Mouse (Mus musculus) spleen, adult 2 months (tissue): ENCODE measurements at regions not wholly inside any gene's neighbourhood (a gene's known extent, or its start where the extent isn't known, plus 50 kb on each side); places are given as distances from the start of the nearest gene placed in this dataset.

Source experiments
- DNase-seq, 2 experiments: peaks; one replicate each; pipeline versions ENCODE4 v3.0.0 to v3.0.0-alpha.2; 2012 to 2021; ENCODE audit warnings: low spot score in 2 of 2, low read depth in 1 of 2
- H3K27ac ChIP-seq: fragments of 200-500 bp; 2 replicates; pipeline ENCODE4 v1.5.1; 2012; ENCODE audit warnings: low read length, inconsistent platforms; ENCODE audit not compliant: insufficient read depth
- H3K27me3 ChIP-seq: fragments of 200-500 bp; 2 replicates; pipeline ENCODE4 v1.6.1; 2012; ENCODE audit warnings: mild to moderate bottlenecking, moderate library complexity, low read length, inconsistent platforms; ENCODE audit not compliant: control insufficient read depth, insufficient read depth
- H3K36me3 ChIP-seq: fragments of 200-500 bp; 2 replicates; pipeline ENCODE4 v1.6.1; 2012; ENCODE audit warnings: mild to moderate bottlenecking, low read length, inconsistent platforms; ENCODE audit not compliant: control insufficient read depth, insufficient read depth
- H3K4me1 ChIP-seq: fragments of 200-500 bp; 2 replicates; pipeline ENCODE4 v1.6.1; 2011; ENCODE audit warnings: inconsistent platforms; ENCODE audit not compliant: control insufficient read depth, insufficient read depth, insufficient read length
- H3K4me3 ChIP-seq: fragments of 200-500 bp; 2 replicates; pipeline ENCODE4 v1.5.1; 2011; ENCODE audit warnings: mild to moderate bottlenecking, inconsistent platforms; ENCODE audit not compliant: insufficient read depth, insufficient read length; ENCODE audit errors: extremely low read depth
- CTCF ChIP-seq: fragments of 200-500 bp; IDR thresholded peaks from 2 replicates; pipeline ENCODE4 v1.5.1; 2011; ENCODE audit warnings: mild to moderate bottlenecking, inconsistent platforms; ENCODE audit not compliant: insufficient read depth, insufficient read length, insufficient replicate concordance; ENCODE audit errors: extremely low read depth
- POLR2A ChIP-seq: fragments of 200-500 bp; IDR thresholded peaks from 2 replicates; pipeline ENCODE4 v1.6.1; 2011; ENCODE audit warnings: low read depth, low read length, inconsistent platforms
- WGBS: fragments of 180-500 bp; shearing (Covaris S2); methylation state at CpG from one replicate; pipeline ENCODE4 v1.1.7; 2018; 5-methylcytosine and 5-hydroxymethylcytosine counted together

DNA sequence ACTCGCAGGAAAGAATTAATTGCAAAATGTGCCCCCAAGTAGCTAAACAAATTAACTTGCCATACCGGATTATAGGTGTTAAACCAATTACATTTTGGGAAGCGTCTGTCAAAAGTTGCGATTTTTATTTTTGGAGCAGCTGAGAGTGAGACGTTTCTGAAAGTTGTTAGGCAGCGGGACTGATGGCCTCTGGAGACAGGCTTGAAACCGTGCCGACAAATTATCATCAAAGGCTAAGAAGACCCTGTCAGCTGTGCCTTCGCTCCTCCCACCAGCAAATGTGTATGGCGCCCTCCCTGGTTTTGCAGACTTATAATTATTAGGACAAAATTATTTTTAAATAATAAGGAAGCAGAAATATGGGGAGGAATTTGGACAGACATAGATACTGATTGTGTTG, 161.5 kb upstream of the Zfp64 start:
- DNase-seq = no peak

DNA sequence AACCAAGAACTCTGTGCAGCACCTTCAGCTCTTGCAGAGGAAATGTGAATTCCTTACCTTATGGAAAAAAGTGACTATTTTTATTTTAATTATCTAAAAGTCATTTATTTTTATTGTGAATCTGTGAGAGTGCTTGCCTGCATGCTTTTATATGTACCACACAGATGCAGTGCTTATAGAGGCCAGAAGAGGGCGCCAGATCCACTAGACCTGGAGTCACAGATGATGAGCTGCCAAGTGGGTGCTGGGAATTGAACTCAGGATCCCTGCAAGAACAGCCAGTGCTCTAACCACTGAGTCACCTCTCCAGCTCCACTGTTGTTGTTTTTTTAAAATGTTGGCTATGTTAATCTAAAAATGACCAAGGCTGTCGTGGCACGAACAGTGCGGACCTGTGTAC, 153.7 kb upstream of the Zfp64 start:
- no peak for DNase-seq
- no peaks in the 10 kb centered on the region for H3K36me3 ChIP-seq
- H3K4me3 ChIP-seq = no peak overlapping the region
- H3K27me3 ChIP-seq = no peaks in the 10 kb centered on the region
- WGBS = 88% methylated on average over 4 of the region's 4 CpGs
- H3K4me1 ChIP-seq = no peaks in the 10 kb centered on the region
- no peak overlapping the region for H3K27ac ChIP-seq
- TF ChIP-seq POLR2A (no peak), CTCF (no peak)

More for the DNA sequence above, 161.5 kb upstream of the Zfp64 start:
- Histone ChIP-seq H3K4me3 (no peak overlapping the region), H3K27me3 (no peaks in the 10 kb centered on the region), H3K4me1 (no peaks in the 10 kb centered on the region), H3K36me3 (no peaks in the 10 kb centered on the region), H3K27ac (no peak overlapping the region)
- TF ChIP-seq CTCF = no peak
- no peak for TF ChIP-seq POLR2A
- WGBS = 82% methylated on average over 10 of the region's 10 CpGs

- no peak for DNase-seq
- H3K36me3 ChIP-seq = no peaks in the 10 kb centered on the region
- no peak overlapping the region for H3K27ac ChIP-seq
- TF ChIP-seq CTCF (peak; percentile 49; the same call in 1 of the 2 replicates), POLR2A (no peak)
- 20% methylated on average over 10 of the region's 10 CpGs for WGBS
- H3K4me3 ChIP-seq = no peak overlapping the region
- no peaks in the 10 kb centered on the region for H3K27me3 ChIP-seq
- no peaks in the 10 kb centered on the region for H3K4me1 ChIP-seq
Observed at GRCm38 (mm10) chr2:169108037-169108436, 152.7 kb upstream of the Zfp64 start.

DNA sequence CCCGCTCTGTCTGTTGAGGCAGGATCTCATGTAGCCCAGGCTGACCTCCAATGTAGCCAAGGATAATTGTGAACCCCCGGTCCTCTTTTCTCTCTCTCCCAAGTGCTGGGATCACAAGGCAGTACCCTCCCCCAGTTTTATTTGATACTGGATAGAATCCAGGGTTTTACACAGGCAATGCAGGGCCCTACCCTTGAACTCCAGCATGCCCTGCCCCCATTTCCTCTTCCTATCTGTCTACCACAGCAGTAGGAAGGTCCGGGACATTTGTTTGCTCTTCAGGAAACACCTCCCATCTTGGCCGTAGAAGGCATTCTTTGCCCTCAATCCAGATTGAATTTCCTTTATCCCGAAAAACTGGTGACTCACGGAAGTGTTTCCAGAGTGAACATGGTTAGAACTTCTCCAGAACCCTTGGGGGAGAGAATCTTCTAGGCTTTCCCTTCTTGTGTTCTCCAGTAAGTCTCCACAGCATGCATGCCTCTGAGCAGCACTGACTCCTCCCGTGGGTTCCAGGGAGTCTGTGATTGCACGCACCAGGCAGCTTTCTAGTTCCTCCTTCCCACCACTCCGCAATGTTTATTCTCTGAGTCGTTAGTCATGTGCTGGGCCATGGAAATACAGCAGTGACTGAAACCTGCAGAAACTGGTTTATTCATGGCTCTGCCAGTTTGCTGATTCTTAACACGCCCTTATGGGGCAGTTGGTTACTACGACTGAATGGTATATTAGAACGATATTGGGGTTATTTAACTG, 146.3 kb upstream of the Zfp64 start:
- Histone ChIP-seq H3K36me3 (no peaks in the 10 kb centered on the region), H3K27me3 (no peaks in the 10 kb centered on the region), H3K27ac (no peak overlapping the region), H3K4me1 (no peaks in the 10 kb centered on the region), H3K4me3 (no peak overlapping the region)
- DNase-seq = no peak
- TF ChIP-seq POLR2A = no peak
- no peak for TF ChIP-seq CTCF
- 87% methylated on average over 13 of the region's 13 CpGs for WGBS

- no peak overlapping the region for H3K27ac ChIP-seq
- no peak for DNase-seq
- WGBS = 83% methylated on average over 9 of the region's 10 CpGs
- H3K4me3 ChIP-seq = no peak overlapping the region
- TF ChIP-seq POLR2A (no peak), CTCF (no peak)
- H3K27me3 ChIP-seq = no peaks in the 10 kb centered on the region
- H3K4me1 ChIP-seq = no peaks in the 10 kb centered on the region
- H3K36me3 ChIP-seq = no peaks in the 10 kb centered on the region
Observed at GRCm38 (mm10) chr2:169100516-169100915, 145.1 kb upstream of the Zfp64 start.

GRCm38 (mm10) chr2:169099678-169100077, 144.3 kb upstream of the Zfp64 start:
- H3K4me3 ChIP-seq = no peak overlapping the region
- no peaks in the 10 kb centered on the region for H3K36me3 ChIP-seq
- WGBS = 93% methylated on average over 12 of the region's 12 CpGs
- no peaks in the 10 kb centered on the region for H3K4me1 ChIP-seq
- TF ChIP-seq POLR2A (no peak), CTCF (no peak)
- DNase-seq = no peak
- H3K27me3 ChIP-seq = no peaks in the 10 kb centered on the region
- no peak overlapping the region for H3K27ac ChIP-seq

DNA sequence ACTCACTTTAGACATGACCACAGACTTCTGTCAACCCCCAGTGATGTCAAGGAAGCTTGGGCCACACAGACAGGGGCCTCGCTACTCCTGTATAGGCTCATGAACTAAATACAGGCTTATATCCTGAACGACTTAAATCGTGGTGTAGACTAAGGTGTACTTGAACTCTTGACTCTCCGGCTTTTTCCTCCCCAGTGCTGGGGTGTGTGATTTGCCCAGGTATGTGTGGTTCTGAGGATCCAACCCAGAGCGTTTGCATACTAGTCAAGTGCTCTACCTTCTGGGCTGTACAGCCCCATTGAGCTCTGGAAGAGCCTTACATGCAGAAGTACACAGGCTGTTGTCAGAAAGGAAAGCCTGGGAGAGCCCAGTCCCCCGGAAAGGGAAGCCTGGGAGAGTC, 143.2 kb upstream of the Zfp64 start:
- no peaks in the 10 kb centered on the region for H3K36me3 ChIP-seq
- DNase-seq = no peak
- TF ChIP-seq CTCF (no peak), POLR2A (no peak)
- WGBS = 89% methylated on average over 6 of the region's 6 CpGs
- H3K4me1 ChIP-seq = no peaks in the 10 kb centered on the region
- H3K4me3 ChIP-seq = no peak overlapping the region
- no peak overlapping the region for H3K27ac ChIP-seq
- no peaks in the 10 kb centered on the region for H3K27me3 ChIP-seq
